Mouse (Mus musculus) stomach, embryonic 16.5 days (tissue): Measurements from ENCODE around the gene Efemp2. TPM values are rescaled to one million over a fixed set of nuclear protein-coding genes. Genes with fewer than 3 reads are reported as not detected.

Source experiments
- ATAC-seq: fragments of 200-750 bp; cut with Nextera tagmentation; 2 replicates; pipeline ENCODE4 v1.8.0; 2017; ENCODE audit warnings: moderate number of reproducible peaks, moderate TSS enrichment; ENCODE audit not compliant: insufficient read depth, low FRiP score
- H3K27ac ChIP-seq: fragments of 300-500 bp; sonication (generic); 2 replicates; pipeline ENCODE4 v1.5.1; 2014; ENCODE audit warnings: low read length
- H3K27me3 ChIP-seq: fragments of 300-500 bp; sonication (generic); 2 replicates; pipeline ENCODE4 v1.6.1; 2014; ENCODE audit warnings: low read length, control low read depth, mixed read lengths; ENCODE audit not compliant: control insufficient read depth, insufficient read depth
- H3K36me3 ChIP-seq: fragments of 300-500 bp; sonication (generic); 2 replicates; pipeline ENCODE4 v1.6.1; 2014; ENCODE audit warnings: low read length; ENCODE audit not compliant: control insufficient read depth, insufficient read depth
- H3K4me1 ChIP-seq: fragments of 300-500 bp; sonication (generic); 2 replicates; pipeline ENCODE4 v1.6.1; 2014; ENCODE audit warnings: low read length, control low read depth, mixed read lengths; ENCODE audit not compliant: control insufficient read depth, insufficient read depth
- H3K4me2 ChIP-seq: fragments of 300-500 bp; sonication (generic); 2 replicates; pipeline ENCODE4 v1.6.1; 2014; ENCODE audit warnings: low read depth, low read length, mixed read lengths
- H3K4me3 ChIP-seq: fragments of 300-500 bp; sonication (generic); replicated peaks from 2 replicates; pipeline ENCODE4 v1.5.1; 2014; ENCODE audit warnings: mild to moderate bottlenecking, low read length
- H3K9ac ChIP-seq: fragments of 300-500 bp; sonication (generic); 2 replicates; pipeline ENCODE4 v1.6.1; 2014; ENCODE audit warnings: low read length
- H3K9me3 ChIP-seq: fragments of 300-500 bp; sonication (generic); replicated peaks from 2 replicates; pipeline ENCODE4 v1.6.1; 2016; ENCODE audit warnings: low read length, control low read depth; ENCODE audit not compliant: control insufficient read depth
- WGBS: fragments of 180-500 bp; shearing (Covaris S2); extraction: QIAGEN DNeasy Blood & Tissue Kit; methylation state at CpG from one replicate; pipeline ENCODE4 v1.1.7; 2014; 5-methylcytosine and 5-hydroxymethylcytosine counted together
- polyA plus RNA-seq: library from polyadenylated mRNA; unstranded; fragments of >200 nt; fragmentation: Nextera tagmentation; extraction: Ambion mirVana; gene quantifications from 2 replicates; pipeline ENCODE4 v1.2.1, GENCODE M21; 2015

Gene Efemp2
- polyA plus RNA-seq, 1 experiment from 2014 or later = 156 TPM

GRCm38 (mm10) chr19:5516906-5517505, 43.3 kb downstream of the Efemp2 start:
- no peak overlapping the region for H3K4me3 ChIP-seq
- H3K9ac ChIP-seq = no peak overlapping the region
- 0 out of 2 replicates have a peak, but pooled peaks cover 6% of the 10 kb centered on the region for H3K4me1 ChIP-seq
- no peaks in the 10 kb centered on the region for H3K9me3 ChIP-seq
- H3K27me3 ChIP-seq = no peaks in the 10 kb centered on the region
- H3K4me2 ChIP-seq = no peak overlapping the region
- H3K27ac ChIP-seq = no peak overlapping the region
- H3K36me3 ChIP-seq = no peaks in the 10 kb centered on the region
- ATAC-seq = 0 out of 2 replicates have a peak, but pooled peaks have one; percentile 25
- 71% methylated on average over 8 of the region's 8 CpGs for WGBS

GRCm38 (mm10) chr19:5518721-5519120, 45.0 kb downstream of the Efemp2 start:
- Histone ChIP-seq H3K9me3 (no peaks in the 10 kb centered on the region), H3K4me1 (no peaks in the 10 kb centered on the region), H3K36me3 (no peaks in the 10 kb centered on the region), H3K9ac (no peak overlapping the region), H3K4me3 (no peak overlapping the region), H3K27ac (no peak overlapping the region), H3K27me3 (no peaks in the 10 kb centered on the region), H3K4me2 (no peak overlapping the region)
- peak; percentile 47; the same call in 1 of the 2 replicates for ATAC-seq
- 86% methylated on average over 3 of the region's 3 CpGs for WGBS

GRCm38 (mm10) chr19:5525204-5525603, 51.5 kb downstream of the Efemp2 start:
- Histone ChIP-seq H3K4me1 (peaks cover 6% of the 10 kb centered on the region; the same call in 1 of the 2 replicates), H3K9me3 (no peaks in the 10 kb centered on the region), H3K9ac (no peak overlapping the region), H3K27ac (no peak overlapping the region), H3K36me3 (no peaks in the 10 kb centered on the region), H3K27me3 (no peaks in the 10 kb centered on the region), H3K4me3 (no peak overlapping the region), H3K4me2 (no peak overlapping the region)
- WGBS = 74% methylated on average over 5 of the region's 5 CpGs
- ATAC-seq = no peak

GRCm38 (mm10) chr19:5529325-5530137, 55.8 kb downstream of the Efemp2 start:
- H3K9ac ChIP-seq = peak overlapping the region; percentile 68
- H3K27me3 ChIP-seq = no peaks in the 10 kb centered on the region
- H3K36me3 ChIP-seq = no peaks in the 10 kb centered on the region
- H3K9me3 ChIP-seq = no peaks in the 10 kb centered on the region
- H3K4me3 ChIP-seq = peak overlapping the region; percentile 36
- ATAC-seq = peak; percentile 96
- peaks cover 9% of the 10 kb centered on the region; the same call in 1 of the 2 replicates for H3K4me1 ChIP-seq
- peak overlapping the region; percentile 98 for H3K27ac ChIP-seq
- WGBS = 10% methylated on average over 20 of the region's 20 CpGs
- peak overlapping the region; percentile 55 for H3K4me2 ChIP-seq

- peak overlapping the region; percentile 55; the same call in 1 of the 2 replicates for H3K4me2 ChIP-seq
- peak overlapping the region; percentile 8; the same call in 1 of the 2 replicates for H3K9ac ChIP-seq
- peak overlapping the region; percentile 98 for H3K27ac ChIP-seq
- WGBS = 40% methylated on average over 7 of the region's 7 CpGs
- H3K9me3 ChIP-seq = no peaks in the 10 kb centered on the region
- H3K27me3 ChIP-seq = no peaks in the 10 kb centered on the region
- 0 out of 2 replicates have a peak overlapping the region, but pooled peaks have one; percentile 36 for H3K4me3 ChIP-seq
- 0 out of 2 replicates have a peak, but pooled peaks have one; percentile 11 for ATAC-seq
- H3K4me1 ChIP-seq = peaks cover 9% of the 10 kb centered on the region; the same call in 1 of the 2 replicates
- no peaks in the 10 kb centered on the region for H3K36me3 ChIP-seq
These were observed 56.4 kb downstream of the Efemp2 start for GRCm38 (mm10) chr19:5530138-5530524.

Other genes with a start within 250 kb of the Efemp2 start
- gene Pacs1, start 200.8 kb upstream of the Efemp2 start, polyA plus RNA-seq = 13.0 and 13.5 TPM in 2 replicates
- gene Sf3b2, start 178.5 kb upstream of the Efemp2 start, polyA plus RNA-seq = 253 and 275 TPM in 2 replicates
- gene Gal3st3, start 175.6 kb upstream of the Efemp2 start, polyA plus RNA-seq = 1.7 and 2.1 TPM in 2 replicates
- not detected in 2 replicates for gene Catsper1, start 138.2 kb upstream of the Efemp2 start, polyA plus RNA-seq
- gene Cst6, start 124.4 kb upstream of the Efemp2 start, polyA plus RNA-seq = 28.3 and 42.3 TPM in 2 replicates
- 45.8 and 52.1 TPM in 2 replicates for gene Eif1ad, start 107.2 kb upstream of the Efemp2 start, polyA plus RNA-seq
- 377 and 400 TPM in 2 replicates for gene Banf1, start 106.8 kb upstream of the Efemp2 start, polyA plus RNA-seq
- gene Sart1, start 85.3 kb upstream of the Efemp2 start, polyA plus RNA-seq = 54.1 and 56.4 TPM in 2 replicates
- 7.2 and 8.9 TPM in 2 replicates for gene Tsga10ip, start 71.4 kb upstream of the Efemp2 start, polyA plus RNA-seq
- gene Drap1, start 49.0 kb upstream of the Efemp2 start, polyA plus RNA-seq = 203 and 207 TPM in 2 replicates
- gene AI837181, start 48.8 kb upstream of the Efemp2 start, polyA plus RNA-seq = 14.3 and 14.8 TPM in 2 replicates
- gene Fosl1, start 26.4 kb upstream of the Efemp2 start, polyA plus RNA-seq = not detected in 2 replicates
- gene Ccdc85b, start 16.1 kb upstream of the Efemp2 start, polyA plus RNA-seq = 4.7 and 5.7 TPM in 2 replicates
- 98.3 and 102 TPM in 2 replicates for gene Fibp, start 13.3 kb upstream of the Efemp2 start, polyA plus RNA-seq
- gene Ctsw, start 5.4 kb upstream of the Efemp2 start, polyA plus RNA-seq = 1.6 and 2.2 TPM in 2 replicates
- 36.5 and 37.6 TPM in 2 replicates for gene Mus81, start 14.4 kb downstream of the Efemp2 start, polyA plus RNA-seq
- 2,233 and 2,288 TPM in 2 replicates for gene Cfl1, start 16.5 kb downstream of the Efemp2 start, polyA plus RNA-seq
- 0.13 TPM in 1 of 2 replicates, not detected in the other for gene 1700020D05Rik, start 29.8 kb downstream of the Efemp2 start, polyA plus RNA-seq
- 9.5 and 10.8 TPM in 2 replicates for gene Snx32, start 36.6 kb downstream of the Efemp2 start, polyA plus RNA-seq
- 21.5 and 29.5 TPM in 2 replicates for gene Ovol1, start 86.7 kb downstream of the Efemp2 start, polyA plus RNA-seq
- gene Ap5b1, start 94.1 kb downstream of the Efemp2 start, polyA plus RNA-seq = 7.4 and 7.8 TPM in 2 replicates
- 109 and 125 TPM in 2 replicates for gene Rnaseh2c, start 127.9 kb downstream of the Efemp2 start, polyA plus RNA-seq
- gene Kat5, start 136.3 kb downstream of the Efemp2 start, polyA plus RNA-seq = 43.3 and 45.2 TPM in 2 replicates
- gene Rela, start 163.5 kb downstream of the Efemp2 start, polyA plus RNA-seq = 47.9 and 50.3 TPM in 2 replicates
- gene Sipa1, start 189.8 kb downstream of the Efemp2 start, polyA plus RNA-seq = 17.3 and 18.1 TPM in 2 replicates
- gene Map3k11, start 214.8 kb downstream of the Efemp2 start, polyA plus RNA-seq = 20.0 and 20.2 TPM in 2 replicates
- 17.2 and 17.4 TPM in 2 replicates for gene Pcnx3, start 215.0 kb downstream of the Efemp2 start, polyA plus RNA-seq
- gene Kcnk7, start 230.4 kb downstream of the Efemp2 start, polyA plus RNA-seq = 2.0 and 2.2 TPM in 2 replicates